Mouse (Mus musculus) brown adipose tissue, adult 24 weeks (tissue): ENCODE data around the gene Gm44511. TPM values are rescaled to one million over a fixed set of nuclear protein-coding genes. Genes with fewer than 3 reads are reported as not detected.

Experiments
- H3K27ac ChIP-seq: fragments of 200-500 bp; replicated peaks from 2 replicates; pipeline ENCODE4 v1.5.1; 2012; ENCODE audit warnings: low read depth, mild to moderate bottlenecking, low read length
- H3K4me1 ChIP-seq: fragments of 200-500 bp; 2 replicates; pipeline ENCODE4 v1.6.1; 2012; ENCODE audit warnings: low read length, mixed read lengths; ENCODE audit not compliant: control insufficient read depth, insufficient read depth, insufficient read length
- H3K4me3 ChIP-seq: fragments of 200-500 bp; 2 replicates; pipeline ENCODE4 v1.5.1; 2012; ENCODE audit warnings: low read depth, mild to moderate bottlenecking, low read length, moderate library complexity; ENCODE audit not compliant: insufficient read depth
- polyA plus RNA-seq: library from polyadenylated mRNA; stranded (reverse); fragments of >200 nt; gene quantifications from 2 replicates; pipeline ENCODE4 v1.2.4, GENCODE M21; 2012; ENCODE audit not compliant: missing spikeins, insufficient read depth, insufficient read length

Gm44511 gene
- polyA plus RNA-seq, 1 experiment = not detected

DNA sequence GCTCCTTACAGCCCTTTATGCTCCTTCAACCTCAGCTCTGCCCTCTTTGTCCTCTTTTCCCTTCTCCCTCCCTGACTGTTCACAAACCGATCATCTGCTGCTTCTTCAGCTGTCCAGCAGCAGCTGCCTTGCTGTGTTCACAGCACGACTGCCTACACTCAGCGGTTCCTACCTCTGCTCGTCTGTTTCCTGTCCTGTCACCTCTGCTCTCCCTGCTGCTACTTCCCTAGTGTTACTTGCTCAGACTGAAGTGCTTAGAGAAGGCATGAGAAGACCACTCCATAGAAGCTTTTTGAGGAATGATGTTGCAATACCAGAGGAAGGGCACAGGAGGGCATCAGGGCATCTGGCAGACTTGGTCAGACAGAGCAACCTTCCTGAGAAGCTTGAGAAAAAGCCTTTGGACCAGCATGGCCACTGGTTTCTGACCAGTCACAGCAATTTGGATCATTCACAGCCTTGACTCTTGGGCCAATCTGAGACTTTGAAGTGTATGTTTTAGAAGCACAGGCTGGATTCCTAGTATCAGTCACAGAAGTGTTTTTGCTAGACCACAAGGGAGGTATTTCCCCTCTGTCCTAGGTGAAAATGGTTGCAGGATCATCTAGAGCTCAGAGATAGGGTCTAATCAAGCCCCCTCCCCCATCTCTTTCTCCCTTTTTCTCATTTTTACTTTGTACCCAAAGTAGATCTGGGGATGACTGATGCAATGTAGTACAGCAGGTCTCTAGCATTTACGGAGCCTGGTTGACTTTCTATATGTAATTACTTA lies 92.0 kb downstream of the Gm44511 start:
- Histone ChIP-seq H3K4me3 (no peak overlapping the region), H3K4me1 (no peaks in the 10 kb centered on the region)

DNA sequence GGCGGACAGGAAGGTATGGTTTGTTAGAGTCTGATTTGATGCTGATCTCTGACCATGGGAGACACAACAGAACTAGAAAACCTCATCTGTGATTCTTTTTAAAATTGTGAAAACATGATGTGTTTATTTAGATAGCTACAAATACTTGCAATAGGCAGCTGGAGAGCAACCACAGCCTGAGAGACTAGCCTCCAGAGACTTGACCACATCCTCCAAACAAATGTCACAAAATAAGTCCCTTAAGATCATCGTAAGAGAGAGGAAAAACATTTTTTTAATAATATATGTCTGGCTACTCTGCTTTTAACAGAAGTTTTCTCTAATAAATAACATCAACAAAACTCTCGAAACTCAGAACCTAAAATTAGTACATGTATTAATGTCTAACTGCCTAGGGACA lies 94.1 kb downstream of the Gm44511 start:
- H3K27ac ChIP-seq = no peak overlapping the region

More for the DNA sequence above, 92.0 kb downstream of the Gm44511 start:
- H3K27ac ChIP-seq = no peak overlapping the region

More for the DNA sequence above, 94.1 kb downstream of the Gm44511 start:
- Histone ChIP-seq H3K4me3 (no peak overlapping the region), H3K4me1 (no peaks in the 10 kb centered on the region)

Other genes starting within 250 kb of the Gm44511 start
- gene A2ml1, start 244.7 kb downstream of the Gm44511 start, polyA plus RNA-seq = not detected in 2 replicates
- gene Klrb1a, start 202.8 kb downstream of the Gm44511 start, polyA plus RNA-seq = not detected in 2 replicates
- gene Clec2h, start 163.9 kb downstream of the Gm44511 start, polyA plus RNA-seq = not detected in 2 replicates
- gene Klrb1, start 103.3 kb downstream of the Gm44511 start, polyA plus RNA-seq = not detected in 2 replicates
- not detected in 2 replicates for gene Klrb1c, start 37.1 kb downstream of the Gm44511 start, polyA plus RNA-seq
- gene Klrb1b, start within 50 bp of the Gm44511 start, polyA plus RNA-seq = 1.2 TPM in 1 of 2 replicates, not detected in the other
- gene Clec2i, start 61.3 kb upstream of the Gm44511 start, polyA plus RNA-seq = 0.83 TPM in 1 of 2 replicates, not detected in the other
- gene BC035044, start 64.8 kb upstream of the Gm44511 start, polyA plus RNA-seq = not detected in 2 replicates
- gene Clec2g, start 108.1 kb upstream of the Gm44511 start, polyA plus RNA-seq = not detected in 2 replicates
- gene Klrb1f, start 219.6 kb upstream of the Gm44511 start, polyA plus RNA-seq = not detected in 2 replicates